Mouse (Mus musculus) cerebellum, postnatal 25 days (tissue): ENCODE results near the gene Mrps18a.
A peak's percentile ranks its signal among the peaks of the same experiment; 100 is the strongest.

ENCODE experiments used
- DNase-seq, 2 experiments: peaks; one replicate each; pipeline ENCODE4 v3.0.0; 2021; ENCODE audit warnings: mixed read lengths in 2 of 2

Mrps18a gene

DNA sequence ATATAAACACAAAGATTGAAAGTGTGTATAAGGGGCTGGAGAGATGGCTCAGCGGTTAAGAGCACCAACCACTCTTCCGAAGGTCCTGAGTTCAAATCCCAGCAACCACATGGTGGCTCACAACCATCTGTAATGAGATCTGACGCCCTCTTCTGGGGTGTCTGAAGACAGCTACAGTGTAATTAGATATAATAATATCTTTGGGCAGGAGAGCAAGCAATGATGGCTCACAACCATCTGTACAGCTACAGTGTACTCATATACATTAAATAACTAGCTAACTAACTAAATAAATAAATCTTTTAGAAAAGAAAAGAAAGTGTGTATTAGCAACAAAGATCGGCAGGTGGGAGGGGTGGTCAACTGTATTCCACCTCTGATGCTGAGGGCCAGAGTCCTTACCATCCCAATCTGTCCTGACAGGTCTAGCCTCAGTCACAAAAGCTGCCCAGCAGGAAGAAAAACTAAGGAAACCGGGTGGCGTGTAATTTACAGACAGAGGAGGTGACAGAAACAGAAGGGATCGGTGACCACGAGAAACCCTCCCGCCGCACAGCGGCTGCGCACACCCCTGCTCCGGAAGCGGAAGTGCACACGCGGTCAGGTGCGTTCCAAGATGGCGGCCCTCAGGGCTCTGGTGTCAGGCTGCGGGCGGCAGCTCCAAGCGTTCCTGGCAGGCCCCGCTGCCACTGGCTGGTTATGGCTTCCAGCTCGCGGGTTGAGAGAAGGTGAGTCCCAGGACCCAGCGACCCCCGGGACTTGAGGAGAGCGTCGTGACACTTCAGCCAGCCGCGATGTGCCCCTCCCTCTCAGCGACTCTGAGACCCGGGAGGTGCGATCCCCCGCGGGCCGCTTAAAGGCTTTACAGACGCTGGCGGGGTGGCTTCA is at the start of gene Mrps18a:
TSS of gene Mrps18a (plus strand) at position 585 of the 888 bp plus-strand sequence.
- DNase-seq = peak; percentile 88 to 92

DNA sequence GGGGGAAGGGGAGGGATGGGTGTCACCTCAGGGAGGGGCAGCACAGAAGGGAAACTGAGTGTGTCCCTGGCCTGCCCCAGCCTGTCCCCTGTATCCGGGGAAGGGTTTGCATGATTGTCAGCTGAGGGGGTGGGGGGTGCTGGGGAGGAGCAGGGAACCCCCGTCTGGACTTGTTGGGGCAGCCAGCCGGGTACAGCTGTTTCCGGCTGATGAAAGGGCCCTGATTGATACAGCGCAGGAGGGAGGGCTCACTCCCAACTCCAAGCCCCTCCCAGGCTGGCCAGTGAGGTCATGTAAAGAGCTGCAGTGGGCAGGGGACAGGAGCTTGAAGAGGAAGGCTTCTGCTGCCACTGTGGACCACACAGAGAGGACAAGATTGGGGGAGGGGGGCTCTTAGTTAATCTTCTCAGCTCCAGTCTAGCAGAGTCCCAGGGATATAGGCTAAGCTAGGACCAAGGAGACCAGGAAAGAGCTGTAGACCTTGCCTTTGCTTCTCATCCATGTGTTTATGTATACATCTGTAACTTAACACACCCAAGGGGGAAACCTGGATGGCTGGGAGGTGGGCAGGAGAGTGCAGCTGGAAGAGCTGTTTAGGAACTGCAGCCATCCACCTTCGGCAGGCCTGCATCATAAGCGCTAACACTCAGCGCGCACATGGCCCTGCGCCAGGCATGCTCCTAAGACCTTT is 47.4 kb upstream of the Mrps18a start:
- DNase-seq = no peak

GRCm38 (mm10) chr17:46063974-46064312 is 46.8 kb upstream of the Mrps18a start:
- DNase-seq = no peak

- DNase-seq = no peak
These were observed 40.7 kb upstream of the Mrps18a start for GRCm38 (mm10) chr17:46070046-46070445.

DNA sequence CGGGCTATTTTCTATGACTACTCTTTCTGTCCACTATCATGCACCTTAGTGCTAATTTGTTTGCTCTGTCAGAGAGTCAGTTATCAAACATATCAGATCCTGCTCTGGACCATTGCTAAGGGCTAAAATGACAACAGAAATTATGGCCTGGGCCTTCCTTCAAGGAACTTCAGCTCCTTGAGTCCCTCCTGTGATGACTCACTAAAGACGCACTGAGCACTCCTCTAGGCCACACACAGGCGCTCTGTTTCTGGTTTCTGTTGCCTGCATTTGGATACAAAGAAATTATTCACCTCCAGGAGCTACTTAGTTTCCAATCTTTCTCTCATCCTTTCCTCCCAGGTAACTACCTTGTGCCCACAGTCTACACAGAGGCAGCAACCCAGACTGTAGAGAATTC is 39.3 kb upstream of the Mrps18a start:
- no peak for DNase-seq

DNA sequence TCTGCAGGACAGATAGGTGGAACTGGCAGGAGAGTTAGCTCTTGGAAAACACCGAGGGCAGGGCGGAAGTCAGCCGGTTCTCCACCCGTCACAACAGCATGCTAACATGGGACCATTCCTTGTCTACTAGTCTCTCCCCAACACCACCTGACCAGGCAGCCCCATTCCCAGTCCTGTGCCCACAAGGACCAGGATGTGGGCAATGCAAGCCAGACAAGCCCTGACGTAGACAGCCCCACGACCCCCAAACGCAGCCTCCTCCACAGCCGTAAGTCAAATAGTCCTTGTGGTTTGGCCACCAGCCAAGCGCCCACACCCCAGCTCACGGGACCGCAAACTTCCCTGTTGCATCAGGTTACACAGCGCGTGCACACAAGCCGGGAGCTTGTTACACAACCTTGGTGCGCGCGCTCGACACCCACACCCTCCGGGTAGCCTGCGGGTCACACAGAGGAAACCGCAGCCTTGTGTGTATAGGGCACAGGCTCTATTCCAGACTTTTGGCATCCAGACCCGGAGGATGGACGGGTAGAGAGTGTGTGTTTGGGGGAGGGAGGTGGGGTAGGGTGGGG is 37.0 kb upstream of the Mrps18a start:
- peak; percentile 41 to 59 for DNase-seq

- no peak for DNase-seq
These were observed 36.2 kb upstream of the Mrps18a start for GRCm38 (mm10) chr17:46074398-46075115.

GRCm38 (mm10) chr17:46075116-46075485 is 35.7 kb upstream of the Mrps18a start:
- DNase-seq = no peak

DNA sequence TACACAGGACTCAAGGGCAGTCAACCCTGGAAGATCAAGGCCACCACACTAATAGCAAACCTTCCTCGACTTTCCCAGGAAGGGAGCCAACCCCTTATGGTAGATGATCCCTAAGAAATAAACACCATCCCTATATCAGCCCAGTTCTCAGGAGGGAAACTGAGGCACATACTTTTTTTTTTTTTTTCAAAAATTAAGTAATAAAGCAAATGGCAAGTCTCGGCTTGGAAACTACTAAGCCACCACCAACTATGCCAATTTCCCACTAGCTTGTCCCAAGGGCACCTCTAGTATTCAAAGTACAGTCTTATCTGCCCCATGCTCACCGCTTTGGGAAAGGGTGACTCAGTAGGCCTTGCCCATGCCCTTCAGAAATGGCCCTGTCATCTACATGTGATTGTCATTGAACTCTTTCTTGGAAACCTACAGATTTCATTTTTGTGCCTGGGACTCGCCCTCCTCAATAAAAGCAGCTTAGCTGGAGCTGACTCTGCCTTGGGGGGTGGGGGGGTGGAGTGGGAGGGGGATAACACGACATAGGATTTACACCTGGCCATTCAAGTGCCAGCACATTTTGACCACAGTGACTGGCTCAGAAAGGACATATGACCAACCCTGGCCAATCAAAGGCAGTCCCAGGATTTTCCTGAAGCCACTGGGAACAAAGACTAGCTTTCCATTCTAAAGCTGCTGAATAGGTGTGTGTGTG is 35.1 kb upstream of the Mrps18a start:
- no peak for DNase-seq

- no peak for DNase-seq
These were observed 34.6 kb upstream of the Mrps18a start for GRCm38 (mm10) chr17:46076260-46076551.

GRCm38 (mm10) chr17:46077921-46078534 is 32.8 kb upstream of the Mrps18a start:
- DNase-seq = no peak

DNA sequence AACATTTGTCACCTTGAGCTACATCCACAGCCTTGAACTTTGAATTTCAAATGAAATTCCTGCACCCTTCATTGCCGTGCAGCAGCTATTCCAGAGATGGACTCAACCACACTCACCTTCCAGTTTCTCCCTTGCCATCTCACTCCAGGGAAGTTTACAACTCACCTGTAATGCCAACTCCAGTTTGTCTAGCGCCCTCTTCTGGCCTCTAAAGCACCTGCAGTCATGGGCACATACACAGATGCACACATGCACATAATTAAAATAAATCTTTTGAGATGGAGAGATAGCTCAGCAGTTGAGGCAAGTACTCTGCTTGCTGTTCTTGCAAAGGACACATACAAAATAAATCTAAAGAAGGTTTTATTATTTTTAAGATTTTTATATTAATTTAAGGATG is 31.7 kb upstream of the Mrps18a start:
- no peak for DNase-seq

- no peak for DNase-seq
These were observed 30.4 kb upstream of the Mrps18a start for GRCm38 (mm10) chr17:46080388-46080787.

DNA sequence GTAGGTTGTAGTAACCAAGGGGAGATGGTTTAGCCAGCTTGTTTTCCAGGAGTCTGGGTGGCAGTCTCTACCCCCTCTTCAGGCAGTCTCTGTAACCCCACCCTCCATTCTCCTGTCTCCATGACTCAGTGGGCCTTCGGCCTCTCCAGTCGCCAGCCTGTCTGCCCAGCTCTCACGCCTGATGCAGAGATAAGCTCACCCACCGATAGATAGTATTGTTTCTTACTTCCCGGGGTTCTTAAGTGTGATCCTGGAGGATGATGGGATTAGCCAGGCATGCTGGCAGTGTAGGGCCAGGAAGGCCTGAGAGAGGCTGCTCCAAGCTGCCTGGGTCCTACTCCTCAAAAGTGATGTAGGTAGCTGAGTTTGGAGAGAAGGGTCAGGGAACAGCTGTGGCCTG is 29.7 kb upstream of the Mrps18a start:
- DNase-seq = no peak

GRCm38 (mm10) chr17:46081657-46082056 is 29.1 kb upstream of the Mrps18a start:
- DNase-seq = no peak

GRCm38 (mm10) chr17:46083381-46083780 is 27.4 kb upstream of the Mrps18a start:
- no peak for DNase-seq

DNA sequence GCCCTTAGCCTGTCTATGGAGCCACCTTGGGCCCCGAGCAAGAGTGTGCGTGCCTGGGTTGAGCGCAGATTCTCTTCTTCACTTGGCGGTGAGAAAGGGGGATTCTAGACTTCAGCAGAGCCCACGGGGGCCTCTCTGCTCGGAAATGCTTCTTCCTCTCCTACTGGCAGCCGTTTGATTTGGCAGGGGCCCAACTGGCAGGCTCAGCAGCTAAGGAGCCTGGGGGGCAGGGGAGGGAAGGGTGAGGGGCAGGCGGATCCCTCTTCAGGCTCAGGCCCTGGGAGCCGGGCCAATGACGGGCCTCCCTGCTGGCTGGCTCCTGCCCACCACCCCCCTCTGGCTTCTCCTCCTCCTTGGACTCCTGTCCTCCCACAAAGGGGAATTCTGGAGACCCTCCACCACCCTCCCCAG is 26.7 kb upstream of the Mrps18a start:
- DNase-seq = peak; percentile 48 to 72

- peak in 1 of 2 experiments; percentile 7 for DNase-seq
These were observed 24.4 kb upstream of the Mrps18a start for GRCm38 (mm10) chr17:46086341-46086870.

- DNase-seq = no peak
These were observed 19.4 kb upstream of the Mrps18a start for GRCm38 (mm10) chr17:46091351-46091750.

- DNase-seq = no peak
These were observed 18.9 kb upstream of the Mrps18a start for GRCm38 (mm10) chr17:46091899-46092298.

DNA sequence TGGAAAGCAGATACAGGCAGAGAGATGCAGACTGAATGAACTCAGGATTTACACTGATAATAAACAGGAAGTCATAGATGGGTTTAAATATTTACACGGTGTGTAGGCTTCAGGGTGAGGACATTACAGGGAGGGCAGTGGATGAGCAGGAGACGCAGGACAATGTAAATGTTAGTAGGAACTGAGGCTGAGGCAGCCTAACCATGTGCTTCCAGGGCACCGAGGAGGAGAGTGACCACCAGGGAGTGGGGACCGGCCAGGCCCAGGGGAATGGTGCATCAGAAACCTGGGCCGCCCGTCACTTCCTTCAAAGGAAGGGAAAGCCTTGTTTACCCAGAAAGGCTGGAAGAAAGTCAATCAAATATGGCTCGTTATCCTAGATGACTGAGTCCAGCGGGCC is 12.3 kb upstream of the Mrps18a start:
- no peak for DNase-seq

DNA sequence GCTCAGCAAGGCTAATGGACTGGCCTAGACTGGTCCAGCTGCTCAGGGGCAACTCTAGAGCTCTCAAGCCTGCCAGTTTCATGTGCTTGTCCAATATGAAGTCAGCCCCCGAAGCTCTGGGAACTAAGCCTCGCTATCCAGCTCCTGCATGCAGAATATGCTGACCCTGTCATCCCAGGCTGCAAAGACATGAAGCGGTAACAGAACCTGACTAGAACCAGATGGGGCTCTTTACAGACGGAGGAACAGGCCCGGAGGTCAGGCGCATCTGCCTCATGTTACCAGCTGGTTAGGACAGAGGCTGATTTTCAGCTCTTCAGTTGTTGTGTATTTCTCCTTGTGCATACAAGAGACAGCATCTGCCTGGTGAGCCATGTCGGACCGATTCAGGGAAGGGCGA is 8.9 kb upstream of the Mrps18a start:
- DNase-seq = no peak
